Mouse (Mus musculus): Measurements from ENCODE around the gene Btnl10.

DNA sequence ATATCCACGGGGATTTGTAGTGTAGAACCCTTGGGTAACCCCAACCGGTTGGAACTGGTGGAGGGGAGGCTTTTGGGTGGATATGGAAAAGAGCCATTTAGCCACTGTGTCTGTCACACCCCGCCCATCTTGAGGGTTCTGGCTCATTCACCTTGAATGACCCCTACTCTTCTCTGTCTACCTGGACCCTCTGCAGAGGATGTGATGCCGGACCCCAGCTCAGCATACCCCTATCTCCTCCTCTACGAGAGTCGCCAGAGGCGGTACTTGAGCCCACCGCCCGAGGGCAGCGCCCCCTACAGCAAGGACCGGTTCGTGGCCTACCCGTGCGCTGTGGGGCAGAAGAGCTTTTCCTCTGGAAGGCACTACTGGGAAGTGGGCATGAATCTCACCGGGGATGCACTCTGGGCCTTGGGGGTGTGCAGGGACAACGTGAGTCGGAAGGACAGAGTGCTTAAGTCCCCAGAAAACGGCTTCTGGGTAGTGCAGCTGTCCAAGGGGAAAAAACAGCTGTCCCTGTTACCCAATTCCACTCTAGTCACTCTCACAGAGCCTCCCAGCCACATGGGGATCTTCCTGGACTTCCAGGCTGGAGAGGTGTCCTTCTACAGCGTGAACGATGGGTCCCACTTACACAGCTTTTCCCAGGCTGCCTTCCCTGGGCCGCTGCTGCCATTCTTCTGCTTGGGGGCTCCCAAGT lies 53.3 kb downstream of the Btnl10 start:
- no peak for TF ChIP-seq CTCF (IDR thresholded peaks at IDR 0.05; ENCODE audit: insufficient read depth, low read length)
- no peak for TF ChIP-seq POLR2A (IDR thresholded peaks at IDR 0.05; ENCODE audit: borderline replicate concordance, extremely low read depth, low read depth, low read length)

Measured in lung, adult 2 months (tissue).